Mouse (Mus musculus) liver, postnatal 0 days (tissue): ENCODE measurements around the gene Kcnj1.

ENCODE experiments used
- CTCF ChIP-seq: sonication (generic); IDR thresholded peaks from 2 replicates; pipeline ENCODE4 v1.5.1; 2016; ENCODE audit warnings: antibody characterized with exemption, low read depth
- EP300 ChIP-seq: IDR thresholded peaks from 2 replicates; pipeline ENCODE4 v1.6.1; 2016; ENCODE audit warnings: antibody characterized with exemption, low read depth, mild to moderate bottlenecking

- no peak for TF ChIP-seq CTCF
- no peak for TF ChIP-seq EP300
Observed at GRCm38 (mm10) chr9:32384906-32385305, 12.6 kb downstream of the Kcnj1 start.
